Mouse (Mus musculus): ENCODE data around the gene Gm4027.
"Not testable (repeated sequence)": the region's sequence is repeated elsewhere in the genome, so short reads cannot be mapped to it uniquely, and the experiment has no call there.

Gene Gm4027

DNA sequence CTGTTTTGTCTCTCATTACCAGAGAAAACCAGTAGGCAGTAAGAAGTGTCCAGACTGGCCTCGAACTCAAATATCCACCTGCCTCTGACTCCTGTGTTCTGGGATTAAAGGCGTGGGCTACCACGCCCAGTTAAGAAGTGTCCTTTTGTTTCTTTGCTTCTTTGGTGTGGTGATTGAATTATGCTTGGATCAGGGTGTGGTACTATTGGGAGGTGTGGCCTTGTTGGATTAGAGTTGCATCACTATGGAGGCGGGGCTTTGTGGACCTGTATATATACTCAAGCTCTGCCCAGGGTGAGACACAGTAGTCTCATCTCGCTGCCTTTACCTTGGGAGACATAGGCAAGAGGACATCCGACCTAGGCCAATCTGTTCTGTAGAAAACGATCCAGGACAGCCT lies at the start of gene Gm4027:
TSS of gene Gm4027 (plus strand) at position 301 of the 400 bp plus-strand sequence.
- in situ Hi-C loops (cut with MboI, MseI), result loop anchor here (5.0 to 10.0 kb wide), 2 partner anchors 194 to 506 kb away; no protein-coding TSS in a partner anchor

DNA sequence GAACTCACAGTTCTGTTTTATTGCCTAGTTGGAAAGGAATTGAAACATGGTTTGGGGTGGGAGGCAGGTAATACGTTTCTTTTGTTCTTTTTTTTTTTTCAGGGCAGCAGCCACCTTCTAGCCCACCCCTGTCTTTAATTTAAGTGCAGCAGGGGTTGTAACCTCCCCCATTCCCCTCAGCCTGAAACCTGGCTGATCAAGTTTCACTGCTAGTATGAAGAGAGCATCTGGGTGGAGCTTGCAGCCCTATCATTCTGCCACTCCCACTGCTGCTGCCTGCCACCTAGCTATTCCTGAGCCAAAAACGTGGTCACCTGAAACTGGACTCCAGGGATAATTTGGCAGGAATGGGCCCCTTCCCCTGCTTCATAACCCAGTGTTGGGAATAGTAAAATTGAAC lies 17.3 kb upstream of the Gm4027 start:
- in situ Hi-C loops (cut with MboI, MseI), result not testable (repeated sequence)

DNA sequence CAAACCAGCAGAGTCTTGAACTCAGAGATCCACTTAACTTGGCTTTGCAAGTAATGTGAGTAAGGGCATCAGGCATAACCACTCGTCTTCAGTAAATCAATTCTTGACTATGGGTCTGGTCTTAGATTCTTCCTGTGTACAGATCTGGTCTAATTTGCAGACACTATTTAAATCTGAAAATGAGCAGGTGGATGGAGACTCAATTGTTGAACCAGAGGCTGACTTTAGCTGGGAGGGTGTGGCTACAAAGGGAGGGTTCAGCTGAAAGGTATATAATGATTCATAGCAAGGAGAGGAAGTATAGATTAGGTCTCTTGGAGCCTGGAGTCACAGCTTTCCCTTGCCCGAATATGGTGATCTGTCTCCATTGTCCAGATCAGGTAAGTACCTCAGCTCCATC lies 16.3 kb upstream of the Gm4027 start, which contains the start of gene Oog1:
TSS of gene Oog1 (plus strand) at position 301 of the 400 bp plus-strand sequence.
- in situ Hi-C loops (cut with MboI, MseI), result not testable (repeated sequence)

DNA sequence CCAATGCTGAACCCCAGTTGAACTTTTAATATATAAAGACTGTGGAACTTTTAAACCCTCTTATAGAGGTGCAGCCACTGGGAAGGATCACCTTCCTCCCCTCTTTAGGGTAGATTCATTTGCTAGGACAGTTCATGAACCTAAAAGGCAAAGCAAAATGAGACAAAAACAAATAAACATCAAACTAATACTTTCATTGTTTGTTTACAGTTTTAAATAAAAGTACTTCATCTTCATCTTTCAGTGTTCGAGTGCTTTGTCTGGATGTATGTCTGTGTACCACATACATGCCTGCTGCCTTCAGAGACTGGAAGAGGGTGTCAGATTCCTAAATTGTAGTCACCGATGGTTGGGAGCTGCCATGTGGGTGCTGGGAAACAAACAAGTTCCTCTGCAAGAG lies 25.9 kb downstream of the Gm4027 start, which contains the start of gene Gm16381:
TSS of gene Gm16381 (minus strand) at position 101 of the 400 bp plus-strand sequence.
- in situ Hi-C loops (cut with MboI, MseI), result loop anchor here (10.0 kb wide), 1 partner anchor 140 kb away; no protein-coding TSS in a partner anchor

- in situ Hi-C loops (cut with MboI, MseI), result loop anchor here (5.0 to 10.0 kb wide), 2 partner anchors 204 to 642 kb away; no protein-coding TSS in a partner anchor
Measured at GRCm38 (mm10) chr12:87652916-87653703, 34.4 kb downstream of the Gm4027 start.
